Mouse (Mus musculus) spleen, adult 2 months (tissue): Measurements from ENCODE around the gene Fosl1. TPM values are rescaled to one million over a fixed set of nuclear protein-coding genes. Genes with fewer than 3 reads are reported as not detected.

ENCODE experiments used
- DNase-seq, 2 experiments: peaks; one replicate each; pipeline versions ENCODE4 v3.0.0 to v3.0.0-alpha.2; 2012 to 2021; ENCODE audit warnings: low spot score in 2 of 2, low read depth in 1 of 2
- H3K27ac ChIP-seq: fragments of 200-500 bp; 2 replicates; pipeline ENCODE4 v1.5.1; 2012; ENCODE audit warnings: low read length, inconsistent platforms; ENCODE audit not compliant: insufficient read depth
- H3K27me3 ChIP-seq: fragments of 200-500 bp; 2 replicates; pipeline ENCODE4 v1.6.1; 2012; ENCODE audit warnings: mild to moderate bottlenecking, moderate library complexity, low read length, inconsistent platforms; ENCODE audit not compliant: control insufficient read depth, insufficient read depth
- H3K36me3 ChIP-seq: fragments of 200-500 bp; 2 replicates; pipeline ENCODE4 v1.6.1; 2012; ENCODE audit warnings: mild to moderate bottlenecking, low read length, inconsistent platforms; ENCODE audit not compliant: control insufficient read depth, insufficient read depth
- H3K4me1 ChIP-seq: fragments of 200-500 bp; 2 replicates; pipeline ENCODE4 v1.6.1; 2011; ENCODE audit warnings: inconsistent platforms; ENCODE audit not compliant: control insufficient read depth, insufficient read depth, insufficient read length
- H3K4me3 ChIP-seq: fragments of 200-500 bp; 2 replicates; pipeline ENCODE4 v1.5.1; 2011; ENCODE audit warnings: mild to moderate bottlenecking, inconsistent platforms; ENCODE audit not compliant: insufficient read depth, insufficient read length; ENCODE audit errors: extremely low read depth
- CTCF ChIP-seq: fragments of 200-500 bp; IDR thresholded peaks from 2 replicates; pipeline ENCODE4 v1.5.1; 2011; ENCODE audit warnings: mild to moderate bottlenecking, inconsistent platforms; ENCODE audit not compliant: insufficient read depth, insufficient read length, insufficient replicate concordance; ENCODE audit errors: extremely low read depth
- POLR2A ChIP-seq: fragments of 200-500 bp; IDR thresholded peaks from 2 replicates; pipeline ENCODE4 v1.6.1; 2011; ENCODE audit warnings: low read depth, low read length, inconsistent platforms
- WGBS: fragments of 180-500 bp; shearing (Covaris S2); methylation state at CpG from one replicate; pipeline ENCODE4 v1.1.7; 2018; 5-methylcytosine and 5-hydroxymethylcytosine counted together
- polyA plus RNA-seq: library from polyadenylated mRNA; depleted of rRNA; stranded (reverse); fragments of >200 nt; gene quantifications from 2 replicates; pipeline ENCODE4 v1.2.3, GENCODE M21; 2012; rRNA removed

Gene Fosl1
- polyA plus RNA-seq, 1 experiment: 0.04 TPM

DNA sequence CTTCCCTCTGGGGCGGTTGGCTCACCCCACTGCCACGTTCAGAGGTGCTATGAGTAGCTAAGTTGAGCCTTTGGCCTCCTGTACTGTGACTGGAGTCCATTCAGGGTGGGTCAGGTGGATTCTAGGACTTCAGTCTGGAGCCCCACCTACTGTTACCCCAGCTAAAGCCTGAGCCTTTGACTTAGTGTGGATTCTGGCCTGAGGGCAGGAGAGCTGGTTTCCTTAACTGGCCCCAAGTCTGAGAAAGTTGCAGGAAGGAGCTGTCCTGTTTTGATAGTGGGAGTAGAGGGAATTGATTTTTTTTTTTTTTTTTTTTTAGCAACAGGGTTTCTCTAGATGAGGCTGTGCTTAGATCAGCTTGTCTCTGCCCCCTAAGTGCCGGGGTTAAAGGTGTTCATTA, 47.0 kb downstream of the Fosl1 start:
- 86% methylated on average over 3 of the region's 3 CpGs for WGBS
- no peak overlapping the region for H3K4me3 ChIP-seq

DNA sequence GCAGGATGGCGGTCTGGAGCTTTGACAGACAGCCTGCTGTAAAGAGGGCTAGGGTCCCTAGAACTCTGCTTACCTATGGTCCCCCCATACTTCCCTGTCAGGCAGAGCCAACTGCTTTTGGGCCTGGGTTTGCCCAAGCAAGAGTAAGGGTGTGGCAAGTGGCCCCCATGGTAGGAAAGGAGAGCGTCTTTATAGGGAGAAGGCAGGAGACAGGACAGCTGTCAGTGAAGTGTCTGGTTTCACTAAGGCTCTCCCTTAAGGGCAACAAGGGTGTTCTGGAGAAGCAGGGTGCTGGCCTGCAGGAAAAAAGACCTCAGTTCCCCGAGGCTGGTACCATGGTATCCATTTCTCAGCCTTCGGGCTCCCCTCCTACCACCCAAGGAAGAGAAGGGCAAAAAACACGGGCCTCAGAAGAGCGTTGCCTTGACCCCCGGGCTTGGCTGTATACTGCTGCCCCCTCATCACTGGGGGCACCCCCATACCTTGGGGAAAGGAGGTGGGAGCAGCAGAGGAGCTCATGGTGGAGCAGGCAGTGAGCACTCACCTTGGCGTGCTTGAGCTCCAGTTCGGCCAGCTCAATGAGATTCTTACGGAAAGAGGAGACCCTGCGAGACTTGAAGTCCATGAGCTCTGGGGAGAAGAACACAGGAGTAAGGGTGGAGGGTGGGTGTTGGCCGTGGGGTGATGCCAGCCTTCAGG, 48.2 kb downstream of the Fosl1 start:
- TF ChIP-seq CTCF (no peak), POLR2A (no peak)
- Histone ChIP-seq H3K27ac (no peak overlapping the region), H3K4me1 (no peaks in the 10 kb centered on the region), H3K36me3 (peaks cover 41% of the 10 kb centered on the region), H3K4me3 (no peak overlapping the region), H3K27me3 (no peaks in the 10 kb centered on the region)
- WGBS: 89% methylated on average over 12 of the region's 12 CpGs
- no peak for DNase-seq

More for the DNA sequence above, 47.0 kb downstream of the Fosl1 start:
- TF ChIP-seq POLR2A (no peak), CTCF (no peak)
- Histone ChIP-seq H3K36me3 (peaks cover 41% of the 10 kb centered on the region), H3K27ac (no peak overlapping the region), H3K27me3 (no peaks in the 10 kb centered on the region), H3K4me1 (no peaks in the 10 kb centered on the region)
- DNase-seq: no peak

DNA sequence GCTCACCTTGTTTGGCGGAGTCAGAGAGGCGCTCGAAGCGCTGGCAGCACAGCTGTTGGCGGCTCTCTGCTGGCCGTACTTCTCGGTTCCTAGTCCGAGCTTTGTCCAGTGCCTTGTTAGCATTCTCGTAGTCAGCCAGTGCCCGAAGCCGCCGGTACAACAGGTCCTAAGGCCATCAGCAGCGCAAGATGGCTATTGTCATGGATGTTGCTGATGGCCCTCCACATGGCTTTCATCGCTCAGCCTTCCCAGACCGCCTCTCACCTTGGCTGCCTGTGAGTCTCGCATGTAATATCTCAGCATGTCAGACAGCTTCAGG, 48.7 kb downstream of the Fosl1 start:
- no peaks in the 10 kb centered on the region for H3K4me1 ChIP-seq
- WGBS: 94% methylated on average over 16 of the region's 16 CpGs
- H3K36me3 ChIP-seq: peaks cover 41% of the 10 kb centered on the region
- TF ChIP-seq CTCF: no peak
- TF ChIP-seq POLR2A: no peak
- no peak overlapping the region for H3K4me3 ChIP-seq
- DNase-seq: no peak
- H3K27ac ChIP-seq: no peak overlapping the region
- H3K27me3 ChIP-seq: no peaks in the 10 kb centered on the region

DNA sequence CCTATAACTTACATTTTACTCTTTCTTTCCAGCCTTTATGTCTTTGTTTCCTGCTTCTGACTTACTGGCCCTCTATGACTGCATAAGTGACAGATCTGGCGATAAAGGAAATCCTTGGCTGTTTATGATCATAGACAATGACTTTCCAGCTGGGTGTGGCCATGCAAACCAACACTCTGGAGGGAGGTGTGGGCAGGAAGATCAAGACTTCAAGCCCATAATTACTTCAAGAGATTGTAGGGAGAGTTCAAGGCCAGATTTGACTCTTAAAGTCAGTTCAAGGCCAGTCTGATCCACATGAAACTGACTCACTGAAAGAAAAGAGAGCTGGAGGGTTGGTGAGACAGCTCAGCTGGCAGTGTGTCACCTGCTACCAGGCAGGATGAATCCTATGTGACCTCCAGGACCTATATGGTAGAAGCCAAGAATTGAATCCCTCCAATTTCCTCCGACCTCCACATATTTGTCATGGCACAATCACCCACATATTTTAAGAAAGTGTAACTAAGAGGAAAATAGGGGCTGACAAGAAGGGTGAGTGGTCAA, 53.1 kb downstream of the Fosl1 start:
- TF ChIP-seq POLR2A (no peak), CTCF (no peak)
- H3K27me3 ChIP-seq: no peaks in the 10 kb centered on the region
- H3K27ac ChIP-seq: no peak overlapping the region
- H3K36me3 ChIP-seq: peaks cover 22% of the 10 kb centered on the region
- no peaks in the 10 kb centered on the region for H3K4me1 ChIP-seq
- 84% methylated on average over 2 of the region's 2 CpGs for WGBS
- H3K4me3 ChIP-seq: no peak overlapping the region
- no peak for DNase-seq

DNA sequence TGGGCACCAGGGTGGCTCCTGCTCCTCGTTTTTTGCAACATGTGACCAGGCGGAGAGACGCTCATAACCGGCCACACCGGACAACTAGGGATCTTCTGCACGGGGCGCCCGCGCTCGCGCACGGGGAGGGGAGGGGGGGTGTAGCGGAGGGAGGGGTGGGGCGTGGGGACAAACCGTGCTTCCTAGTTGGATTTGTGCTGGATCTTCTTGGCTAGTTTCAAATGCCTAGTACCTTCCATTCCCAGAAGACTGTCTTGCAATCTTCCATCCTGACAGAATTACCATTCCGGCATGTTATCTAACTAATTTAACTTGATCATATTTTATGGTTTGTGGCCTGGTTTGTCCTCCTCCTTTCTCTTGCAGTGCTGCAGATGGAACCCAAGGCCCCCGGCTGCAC, 56.3 kb downstream of the Fosl1 start, which contains the start of gene 1700020D05Rik:
Gene 1700020D05Rik (minus strand): TSS at position 101 of the 400 bp plus-strand sequence.
- Histone ChIP-seq H3K27ac (no peak within 1 kb of the TSS), H3K4me1 (no peaks in the 10 kb centered on the region), H3K36me3 (no peaks in the 10 kb centered on the region; the same call in 1 of the 2 replicates), H3K4me3 (no peak within 1 kb of the TSS), H3K27me3 (no peaks in the 10 kb centered on the region)
- no peak for TF ChIP-seq POLR2A
- TF ChIP-seq CTCF: no peak
- no peak for DNase-seq
- WGBS: 92% methylated on average over 17 of the region's 17 CpGs

Other genes with a start within 250 kb of the Fosl1 start
- gene Pacs1, start 174.4 kb upstream of the Fosl1 start, polyA plus RNA-seq: 35.0 and 44.5 TPM in 2 replicates
- gene Sf3b2, start 152.1 kb upstream of the Fosl1 start, polyA plus RNA-seq: 117 and 144 TPM in 2 replicates
- 0.37 and 0.69 TPM in 2 replicates for gene Gal3st3, start 149.2 kb upstream of the Fosl1 start, polyA plus RNA-seq
- not detected in 2 replicates for gene Catsper1, start 111.8 kb upstream of the Fosl1 start, polyA plus RNA-seq
- 0.32 and 0.82 TPM in 2 replicates for gene Cst6, start 98.0 kb upstream of the Fosl1 start, polyA plus RNA-seq
- gene Eif1ad, start 80.8 kb upstream of the Fosl1 start, polyA plus RNA-seq: 17.4 and 20.0 TPM in 2 replicates
- 72.0 and 79.8 TPM in 2 replicates for gene Banf1, start 80.4 kb upstream of the Fosl1 start, polyA plus RNA-seq
- gene Sart1, start 58.8 kb upstream of the Fosl1 start, polyA plus RNA-seq: 19.2 and 27.3 TPM in 2 replicates
- 1.9 and 2.3 TPM in 2 replicates for gene Tsga10ip, start 45.0 kb upstream of the Fosl1 start, polyA plus RNA-seq
- 59.6 and 75.8 TPM in 2 replicates for gene Drap1, start 22.6 kb upstream of the Fosl1 start, polyA plus RNA-seq
- 76.4 and 95.8 TPM in 2 replicates for gene AI837181, start 22.4 kb upstream of the Fosl1 start, polyA plus RNA-seq
- 5.3 and 6.8 TPM in 2 replicates for gene Ccdc85b, start 10.3 kb downstream of the Fosl1 start, polyA plus RNA-seq
- 80.4 and 131 TPM in 2 replicates for gene Fibp, start 13.1 kb downstream of the Fosl1 start, polyA plus RNA-seq
- gene Ctsw, start 21.0 kb downstream of the Fosl1 start, polyA plus RNA-seq: 27.6 and 34.3 TPM in 2 replicates
- 21.7 and 29.4 TPM in 2 replicates for gene Efemp2, start 26.4 kb downstream of the Fosl1 start, polyA plus RNA-seq
- gene Mus81, start 40.9 kb downstream of the Fosl1 start, polyA plus RNA-seq: 41.5 and 53.9 TPM in 2 replicates
- gene Cfl1, start 42.9 kb downstream of the Fosl1 start, polyA plus RNA-seq: 427 and 734 TPM in 2 replicates
- 0.77 and 1.5 TPM in 2 replicates for gene 1700020D05Rik, start 56.2 kb downstream of the Fosl1 start, polyA plus RNA-seq
- 10.8 and 12.2 TPM in 2 replicates for gene Snx32, start 63.0 kb downstream of the Fosl1 start, polyA plus RNA-seq
- 0.05 TPM in 2 replicates for gene Ovol1, start 113.1 kb downstream of the Fosl1 start, polyA plus RNA-seq
- 18.6 and 25.0 TPM in 2 replicates for gene Ap5b1, start 120.5 kb downstream of the Fosl1 start, polyA plus RNA-seq
- gene Rnaseh2c, start 154.3 kb downstream of the Fosl1 start, polyA plus RNA-seq: 47.8 and 74.6 TPM in 2 replicates
- gene Kat5, start 162.7 kb downstream of the Fosl1 start, polyA plus RNA-seq: 37.3 and 46.1 TPM in 2 replicates
- 87.1 and 110 TPM in 2 replicates for gene Rela, start 189.9 kb downstream of the Fosl1 start, polyA plus RNA-seq
- 417 and 497 TPM in 2 replicates for gene Sipa1, start 216.2 kb downstream of the Fosl1 start, polyA plus RNA-seq
- gene Map3k11, start 241.2 kb downstream of the Fosl1 start, polyA plus RNA-seq: 73.4 and 88.7 TPM in 2 replicates
- gene Pcnx3, start 241.4 kb downstream of the Fosl1 start, polyA plus RNA-seq: 195 and 236 TPM in 2 replicates